Mouse (Mus musculus): ENCODE measurements around the gene Fbxw8.

Gene Fbxw8

GRCm38 (mm10) chr5:118042599-118042998 lies 112.7 kb downstream of the Fbxw8 start:
- DNase-seq (ENCODE audit: low spot score), result no peak

GRCm38 (mm10) chr5:118039241-118039668 lies 116.0 kb downstream of the Fbxw8 start:
- DNase-seq (ENCODE audit: low spot score), result no peak

- no peak for DNase-seq (ENCODE audit: low spot score)
Observed at GRCm38 (mm10) chr5:118037798-118038484, 117.3 kb downstream of the Fbxw8 start.

GRCm38 (mm10) chr5:118036888-118037797 lies 118.1 kb downstream of the Fbxw8 start:
- no peak for DNase-seq (ENCODE audit: low spot score)

- no peak for DNase-seq (ENCODE audit: low spot score)
Observed at GRCm38 (mm10) chr5:118035786-118036185, 119.5 kb downstream of the Fbxw8 start.

GRCm38 (mm10) chr5:118034632-118035031 lies 120.6 kb downstream of the Fbxw8 start:
- no peak for DNase-seq (ENCODE audit: low spot score)

GRCm38 (mm10) chr5:118033740-118034139 lies 121.5 kb downstream of the Fbxw8 start:
- no peak for DNase-seq (ENCODE audit: low spot score)

- DNase-seq (ENCODE audit: low spot score), result no peak
Observed at GRCm38 (mm10) chr5:118033328-118033727, 121.9 kb downstream of the Fbxw8 start.

- no peak for DNase-seq (ENCODE audit: low spot score)
Observed at GRCm38 (mm10) chr5:118031508-118031907, 123.8 kb downstream of the Fbxw8 start.

- DNase-seq (ENCODE audit: low spot score), result no peak
Observed at GRCm38 (mm10) chr5:118031059-118031458, 124.2 kb downstream of the Fbxw8 start.

- DNase-seq (ENCODE audit: low spot score), result no peak
Observed at GRCm38 (mm10) chr5:118030022-118030675, 125.1 kb downstream of the Fbxw8 start.

- no peak for DNase-seq (ENCODE audit: low spot score)
Observed at GRCm38 (mm10) chr5:118029420-118029819, 125.8 kb downstream of the Fbxw8 start.

GRCm38 (mm10) chr5:118029035-118029408 lies 126.2 kb downstream of the Fbxw8 start:
- DNase-seq (ENCODE audit: low spot score), result no peak

- DNase-seq (ENCODE audit: low spot score), result no peak
Observed at GRCm38 (mm10) chr5:118028191-118029034, 126.9 kb downstream of the Fbxw8 start.

- no peak for DNase-seq (ENCODE audit: low spot score)
Observed at GRCm38 (mm10) chr5:118027698-118028190, 127.5 kb downstream of the Fbxw8 start, which contains the start of gene Tesc. Tesc (plus strand) TSS chr5:118027743.

- no peak for DNase-seq (ENCODE audit: low spot score)
Observed at GRCm38 (mm10) chr5:118027101-118027697, 128.1 kb downstream of the Fbxw8 start.

GRCm38 (mm10) chr5:118026343-118026742 lies 128.9 kb downstream of the Fbxw8 start:
- DNase-seq (ENCODE audit: low spot score), result no peak

GRCm38 (mm10) chr5:118025880-118026279 lies 129.4 kb downstream of the Fbxw8 start:
- no peak for DNase-seq (ENCODE audit: low spot score)

GRCm38 (mm10) chr5:118023053-118023452 lies 132.2 kb downstream of the Fbxw8 start:
- DNase-seq (ENCODE audit: low spot score), result no peak

GRCm38 (mm10) chr5:118019905-118020304 lies 135.4 kb downstream of the Fbxw8 start:
- no peak for DNase-seq (ENCODE audit: low spot score)

- DNase-seq (ENCODE audit: low spot score), result no peak
Observed at GRCm38 (mm10) chr5:118017527-118017926, 137.7 kb downstream of the Fbxw8 start.

Data from testis, postnatal 14 days (tissue).